Mouse (Mus musculus) heart, postnatal 0 days (tissue): Measurements from ENCODE around the gene Slc12a9.

ENCODE experiments used
- CTCF ChIP-seq: IDR thresholded peaks from 2 replicates; pipeline ENCODE4 v1.5.1; 2016; ENCODE audit warnings: antibody characterized with exemption, control low read depth, low read depth
- EP300 ChIP-seq: IDR thresholded peaks from 2 replicates; pipeline ENCODE4 v1.6.1; 2016; ENCODE audit warnings: antibody characterized with exemption, low read depth

DNA sequence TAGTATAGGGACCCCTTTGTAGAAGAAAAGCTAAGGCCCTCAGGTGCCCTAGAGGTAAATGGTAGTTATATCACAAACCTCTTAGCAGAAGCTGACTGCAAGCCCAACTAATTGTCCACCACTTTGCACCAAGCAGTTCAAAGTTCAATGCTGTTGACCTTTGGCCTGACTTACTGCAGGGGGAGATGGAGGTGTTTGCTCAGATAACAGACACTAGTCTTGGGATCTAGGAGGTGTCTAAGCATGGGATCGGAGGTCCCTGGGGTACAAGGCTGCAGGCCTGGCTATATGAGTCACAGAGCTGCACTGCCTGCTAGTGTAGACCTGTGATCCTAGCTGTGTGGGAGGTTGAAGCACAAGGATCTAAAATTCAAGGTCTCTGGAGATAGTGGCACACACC, 14.8 kb downstream of the Slc12a9 start:
- TF ChIP-seq EP300: no peak
- no peak for TF ChIP-seq CTCF
